Mouse (Mus musculus) CH12.LX (cell line): Measurements from ENCODE around the gene Bank1. TPM values are rescaled to one million over a fixed set of nuclear protein-coding genes. Genes with fewer than 3 reads are reported as not detected.

ENCODE experiments used
- DNase-seq: peaks from one replicate; pipeline ENCODE4 v3.0.0-alpha.2; 2013; ENCODE audit errors: extremely low read depth
- H3K27ac ChIP-seq: 2 replicates; pipeline ENCODE4 v1.5.1; 2012; ENCODE audit warnings: low read depth, mild to moderate bottlenecking, control low read depth, moderate library complexity; ENCODE audit not compliant: insufficient read depth
- H3K27me3 ChIP-seq: replicated peaks from 2 replicates; pipeline ENCODE3; 2012; ENCODE audit warnings: inconsistent platforms
- H3K36me3 ChIP-seq, 2 experiments: replicated peaks in 1 of 2; 2 replicates each; pipeline versions ENCODE3 to v1.6.1; 2012; ENCODE audit warnings: inconsistent platforms in 1 of 2, low read length in 1 of 2, mild to moderate bottlenecking in 1 of 2, mixed read lengths in 1 of 2, moderate library complexity in 1 of 2; ENCODE audit not compliant: control insufficient read depth in 1 of 2, insufficient read depth in 1 of 2
- H3K4me1 ChIP-seq, 2 experiments: 2 replicates each; pipeline ENCODE4 v1.6.1; 2012; ENCODE audit warnings: inconsistent platforms in 1 of 2, moderate library complexity in 1 of 2; ENCODE audit not compliant: insufficient read depth in 2 of 2, control insufficient read depth in 1 of 2
- H3K4me2 ChIP-seq: 2 replicates; pipeline ENCODE4 v1.6.1; 2012; ENCODE audit warnings: low read depth, mild to moderate bottlenecking, control low read depth; ENCODE audit not compliant: poor library complexity, insufficient read depth, severe bottlenecking
- H3K4me3 ChIP-seq, 3 experiments: fragments of 150-350 bp in 1 of 3; sonication (generic) in 1 of 3; replicated peaks in 1 of 3; 2 replicates each; pipeline versions ENCODE3 to v1.5.1; 2011 to 2012; ENCODE audit warnings: low read depth in 2 of 3, low read length in 2 of 3, mild to moderate bottlenecking in 2 of 3, moderate library complexity in 2 of 3, control low read depth in 1 of 3, improper control_type of control experiment in 1 of 3, inconsistent platforms in 1 of 3, mixed read lengths in 1 of 3; ENCODE audit not compliant: poor library complexity in 1 of 3
- H3K79me2 ChIP-seq: replicated peaks from 2 replicates; pipeline ENCODE4 v1.6.1; 2012; ENCODE audit warnings: mild to moderate bottlenecking, moderate library complexity; ENCODE audit not compliant: control insufficient read depth, poor library complexity, insufficient read depth, severe bottlenecking; ENCODE audit errors: extremely low read depth
- H3K9ac ChIP-seq: 2 replicates; pipeline ENCODE4 v1.6.1; 2012; ENCODE audit warnings: low read depth, mild to moderate bottlenecking, control low read depth, moderate library complexity; ENCODE audit not compliant: insufficient read depth
- H3K9me3 ChIP-seq: replicated peaks from 2 replicates; pipeline ENCODE3; 2012; ENCODE audit warnings: low read length, inconsistent platforms, mixed read lengths
- BHLHE40 ChIP-seq: IDR thresholded peaks from 2 replicates; pipeline ENCODE4 v1.6.1; 2011; ENCODE audit warnings: mild to moderate bottlenecking, low read depth, low read length, improper control_type of control experiment
- CHD2 ChIP-seq: IDR thresholded peaks from 2 replicates; pipeline ENCODE4 v1.6.1; 2011; ENCODE audit warnings: low read length, improper control_type of control experiment
- E2F4 ChIP-seq: IDR thresholded peaks from 2 replicates; pipeline ENCODE4 v1.6.1; 2011; ENCODE audit warnings: low read depth, low read length, improper control_type of control experiment; ENCODE audit not compliant: insufficient replicate concordance
- ELF1 ChIP-seq: IDR thresholded peaks from 2 replicates; pipeline ENCODE4 v1.6.1; 2014; ENCODE audit warnings: low read depth, mild to moderate bottlenecking, inconsistent platforms, low read length, improper control_type of control experiment
- EP300 ChIP-seq: IDR thresholded peaks from 2 replicates; pipeline ENCODE4 v1.6.1; 2011; ENCODE audit warnings: low read length, improper control_type of control experiment
- JUND ChIP-seq: conservative IDR thresholded peaks from 2 replicates; pipeline ENCODE4 v1.6.1; 2011; ENCODE audit warnings: low read depth, low read length, improper control_type of control experiment
- MAFK ChIP-seq: IDR thresholded peaks from 2 replicates; pipeline ENCODE4 v1.6.1; 2011; ENCODE audit warnings: low read length, improper control_type of control experiment; ENCODE audit not compliant: insufficient replicate concordance
- RAD21 ChIP-seq: IDR thresholded peaks from 2 replicates; pipeline ENCODE4 v1.6.1; 2011; ENCODE audit warnings: low read depth, mild to moderate bottlenecking, low read length, improper control_type of control experiment, moderate library complexity
- RCOR1 ChIP-seq: conservative IDR thresholded peaks from 2 replicates; pipeline ENCODE4 v1.6.1; 2012; ENCODE audit warnings: low read depth, mild to moderate bottlenecking, inconsistent platforms, low read length, improper control_type of control experiment
- SIN3A ChIP-seq: IDR thresholded peaks from 2 replicates; pipeline ENCODE4 v1.6.1; 2012; ENCODE audit warnings: low read length, improper control_type of control experiment, inconsistent platforms
- ZNF384 ChIP-seq: IDR thresholded peaks from 2 replicates; pipeline ENCODE4 v1.6.1; 2012; ENCODE audit warnings: low read depth, low read length, improper control_type of control experiment, inconsistent platforms
- dilution Hi-C: fragments of 300-500 bp; cut with MboI; formaldehyde crosslinking; loops from 2 replicates; pipeline ENCODE4 v1.14.3; 2020; ENCODE audit warnings: low sequenced_read_pairs; ENCODE audit not compliant: extremely low pct_unique_long_range_greater_than_20kb, extremely low pct_ligation_motif_present
- in situ Hi-C: fragments of 300-500 bp; cut with MboI; formaldehyde crosslinking; loops from 3 replicates; pipeline ENCODE4 v1.14.3; 2019; ENCODE audit warnings: low sequenced_read_pairs, low pct_ligation_motif_present, low pct_unique_long_range_greater_than_20kb, mixed read lengths
- polyA plus RNA-seq: library from polyadenylated mRNA; unstranded; fragments of >175 nt; gene quantifications from 2 replicates; pipeline ENCODE4 v1.2.1, GENCODE M21; 2012; ENCODE audit warnings: low read depth; ENCODE audit not compliant: insufficient read length
- total RNA-seq, 2 experiments: library from RNA; depleted of rRNA; stranded (reverse); fragments of 300-350 nt in 1 of 2; fragments of >200 nt in 1 of 2; gene quantifications; 2 replicates each; pipeline ENCODE4 v1.2.3; 2012 to 2014

The Bank1 gene
- total and polyA plus RNA-seq, 3 experiments = 13.1 to 36.2 (median 27.3) TPM

DNA sequence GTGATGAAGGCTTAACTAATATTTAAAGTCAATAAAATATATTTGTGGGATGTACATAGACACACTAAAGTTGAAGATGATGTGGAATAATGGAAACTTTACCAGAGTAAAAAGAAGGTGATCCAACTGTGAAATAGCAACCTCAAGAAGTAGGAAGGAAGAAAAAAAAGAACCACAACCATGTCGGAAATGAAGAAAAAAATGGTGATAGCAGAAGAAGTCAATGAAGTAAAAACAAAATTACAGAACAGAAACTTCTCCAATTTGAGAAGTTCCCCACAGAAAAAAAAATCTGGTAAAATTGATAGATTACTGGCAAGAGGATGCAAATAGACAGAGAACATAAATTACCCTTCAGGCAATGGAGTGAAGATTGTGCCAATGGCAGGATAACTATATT, 21.4 kb upstream of the Bank1 start:
- Histone ChIP-seq H3K4me1 (peaks cover 6 to 40% of the 10 kb centered on the region in 2 experiments), H3K4me3 (no peak overlapping the region), H3K79me2 (no peaks in the 10 kb centered on the region), H3K9me3 (peaks cover 4% of the 10 kb centered on the region), H3K36me3 (no peaks in the 10 kb centered on the region), H3K27me3 (no peaks in the 10 kb centered on the region), H3K27ac (no peak overlapping the region), H3K9ac (no peak overlapping the region)
- in situ Hi-C loops (no loop called here), dilution Hi-C loops (no loop called here)
- peak; percentile 65 for DNase-seq
- TF ChIP-seq RAD21 (no peak), JUND (0 out of 2 replicates have a peak, but pooled peaks have one; percentile 10), ZNF384 (peak; percentile 98), EP300 (peak; percentile 85), MAFK (peak; percentile 19; the same call in 1 of the 2 replicates), ELF1 (no peak)
- TF ChIP-seq, all 38 proteins: peak for 4
- H3K4me2 ChIP-seq = no peak overlapping the region

DNA sequence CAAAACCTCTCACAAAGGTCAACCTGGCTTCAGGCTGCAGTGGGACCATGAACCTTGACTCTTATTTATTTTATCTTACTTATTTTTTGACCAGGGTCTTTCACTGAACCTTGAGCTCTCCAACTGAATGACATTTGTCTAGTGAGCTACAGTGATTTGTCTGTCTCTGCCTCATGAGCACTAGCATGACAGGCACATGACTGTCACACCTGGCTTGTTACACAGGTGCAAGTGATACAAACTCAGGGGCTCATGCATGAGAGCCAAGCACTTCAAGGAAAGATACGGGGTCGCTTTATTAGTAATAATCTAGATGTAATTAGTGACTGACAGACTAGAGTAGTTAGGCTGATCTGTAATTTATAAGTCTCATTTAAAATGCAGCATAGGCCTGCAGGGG, 16.0 kb upstream of the Bank1 start:
- TF ChIP-seq MAFK = no peak
- TF ChIP-seq BHLHE40 = 0 out of 2 replicates have a peak, but pooled peaks have one; percentile 30
- Histone ChIP-seq H3K27me3 (no peaks in the 10 kb centered on the region), H3K79me2 (no peaks in the 10 kb centered on the region), H3K36me3 (no peaks in the 10 kb centered on the region), H3K4me2 (no peak overlapping the region), H3K9ac (no peak overlapping the region), H3K4me3 (no peak overlapping the region), H3K4me1 (peaks cover 3 to 11% of the 10 kb centered on the region in 2 experiments; a peak in 3 of 4 replicates), H3K9me3 (peaks cover 4% of the 10 kb centered on the region), H3K27ac (no peak overlapping the region)
- DNase-seq = no peak
- dilution Hi-C loops = no loop called here
- in situ Hi-C loops = no loop called here

DNA sequence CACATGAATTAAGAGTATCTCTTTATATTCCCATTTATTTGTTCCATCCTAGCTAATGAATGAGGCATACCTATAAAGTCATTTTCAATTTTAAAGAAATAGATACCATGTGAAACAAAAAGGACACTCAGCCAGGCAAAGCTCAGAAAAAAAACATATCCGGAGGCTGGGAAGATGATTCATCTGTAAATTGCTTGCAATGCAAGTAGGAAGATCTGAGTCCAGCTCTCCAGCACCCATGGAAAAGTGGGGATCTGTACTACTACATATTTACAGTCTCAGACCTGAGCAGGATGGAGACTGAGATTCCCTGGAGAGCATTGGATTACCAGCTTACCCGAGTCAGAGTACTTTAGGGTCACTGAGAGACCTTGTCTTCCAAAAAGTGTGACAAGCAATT, 14.0 kb upstream of the Bank1 start:
- in situ Hi-C loops = no loop called here
- Histone ChIP-seq H3K4me3 (no peak overlapping the region), H3K9me3 (peaks cover 4% of the 10 kb centered on the region), H3K4me2 (no peak overlapping the region), H3K9ac (no peak overlapping the region), H3K79me2 (no peaks in the 10 kb centered on the region), H3K4me1 (no peaks in the 10 kb centered on the region), H3K27me3 (no peaks in the 10 kb centered on the region), H3K36me3 (no peaks in the 10 kb centered on the region), H3K27ac (no peak overlapping the region)
- TF ChIP-seq E2F4 (no peak), CHD2 (no peak), RCOR1 (no peak), SIN3A (no peak)
- DNase-seq = no peak
- dilution Hi-C loops = no loop called here
